Mouse (Mus musculus): ENCODE data around the gene Gm9817. TPM values are rescaled to one million over a fixed set of nuclear protein-coding genes. Genes with fewer than 3 reads are reported as not detected.

Gm9817 gene
- polyA plus RNA-seq, 1 experiment from 2014 or later = 0.23 TPM

DNA sequence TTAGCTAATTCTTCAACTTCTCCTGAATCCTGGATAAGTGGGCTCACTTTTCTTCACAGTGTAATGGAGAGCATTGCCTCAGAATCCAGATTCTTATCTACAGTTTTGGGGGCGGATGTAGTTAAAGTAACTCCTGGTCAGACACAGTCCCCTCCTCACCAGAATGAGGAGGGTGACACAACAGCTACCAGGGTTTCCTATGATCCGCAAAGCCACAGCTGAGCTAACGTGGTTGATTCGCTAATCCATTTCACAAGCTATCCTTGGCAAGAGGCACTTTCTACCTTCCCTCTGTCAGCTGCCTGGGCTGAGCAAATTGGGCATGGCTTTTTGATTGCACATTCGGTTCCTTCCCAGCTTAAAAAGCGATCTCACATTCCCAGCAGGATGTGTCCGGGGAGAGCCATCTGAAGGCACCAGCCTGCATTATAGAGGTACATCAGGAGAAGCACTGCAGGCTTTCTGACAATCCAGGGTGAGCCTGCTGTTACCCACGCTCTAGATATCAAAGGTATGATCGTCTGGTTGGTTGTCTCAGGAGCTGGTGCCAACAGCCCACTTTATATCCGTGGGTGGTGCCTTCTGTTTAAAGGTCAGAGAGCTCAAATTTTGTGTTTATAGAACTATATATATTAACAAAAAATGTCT, 21.2 kb downstream of the Gm9817 start:
- no peak for ATAC-seq
- no peaks in the 10 kb centered on the region for H3K9me3 ChIP-seq (ENCODE audit: control insufficient read depth)
- no peak overlapping the region for H3K4me3 ChIP-seq (ENCODE audit: low read depth, low read length)
- H3K9ac ChIP-seq (ENCODE audit: low read depth, low read length) = no peak overlapping the region
- no peaks in the 10 kb centered on the region for H3K36me3 ChIP-seq (ENCODE audit: control insufficient read depth, insufficient read depth)
- no peak overlapping the region for H3K4me2 ChIP-seq (replicated peaks; ENCODE audit: low read depth)
- H3K27ac ChIP-seq (ENCODE audit: low read depth, low read length) = no peak overlapping the region
- H3K27me3 ChIP-seq (replicated peaks; ENCODE audit: control insufficient read depth, insufficient read depth, low read length) = no peaks in the 10 kb centered on the region
- no peak for TF ChIP-seq CTCF (IDR thresholded peaks at IDR 0.05; ENCODE audit: low read depth)
- WGBS = 78% methylated on average over 10 of the region's 10 CpGs
- no peaks in the 10 kb centered on the region for H3K4me1 ChIP-seq (replicated peaks; ENCODE audit: control insufficient read depth, insufficient read depth, low read length)

DNA sequence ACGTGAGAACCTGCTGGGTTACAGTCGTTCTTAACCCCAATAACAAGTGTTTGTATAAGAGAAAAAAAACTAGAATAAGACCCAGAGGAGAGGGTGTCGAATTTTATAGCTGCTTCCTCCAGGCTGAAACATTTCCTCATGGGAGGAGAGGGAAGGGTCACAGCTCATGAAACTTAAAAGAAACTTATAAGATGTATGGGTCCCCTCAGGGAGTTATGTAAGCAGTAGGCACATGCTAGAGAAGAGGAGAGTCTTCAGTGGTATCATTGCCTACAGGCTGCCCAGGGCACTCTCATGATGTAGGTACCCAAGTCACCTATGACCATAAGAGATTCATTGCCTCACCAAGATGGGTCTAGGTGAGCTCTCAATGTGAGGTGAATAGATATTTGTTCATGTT, 28.0 kb downstream of the Gm9817 start:
- Histone ChIP-seq H3K9ac (ENCODE audit: low read depth, low read length) (no peak overlapping the region), H3K27me3 (replicated peaks; ENCODE audit: control insufficient read depth, insufficient read depth, low read length) (no peaks in the 10 kb centered on the region), H3K4me3 (ENCODE audit: low read depth, low read length) (no peak overlapping the region), H3K9me3 (ENCODE audit: control insufficient read depth) (no peaks in the 10 kb centered on the region), H3K4me2 (replicated peaks; ENCODE audit: low read depth) (no peak overlapping the region), H3K36me3 (ENCODE audit: control insufficient read depth, insufficient read depth) (no peaks in the 10 kb centered on the region), H3K4me1 (replicated peaks; ENCODE audit: control insufficient read depth, insufficient read depth, low read length) (no peaks in the 10 kb centered on the region), H3K27ac (ENCODE audit: low read depth, low read length) (no peak overlapping the region)
- WGBS = 44% methylated on average over 3 of the region's 3 CpGs
- no peak for TF ChIP-seq CTCF (IDR thresholded peaks at IDR 0.05; ENCODE audit: low read depth)
- ATAC-seq = no peak

DNA sequence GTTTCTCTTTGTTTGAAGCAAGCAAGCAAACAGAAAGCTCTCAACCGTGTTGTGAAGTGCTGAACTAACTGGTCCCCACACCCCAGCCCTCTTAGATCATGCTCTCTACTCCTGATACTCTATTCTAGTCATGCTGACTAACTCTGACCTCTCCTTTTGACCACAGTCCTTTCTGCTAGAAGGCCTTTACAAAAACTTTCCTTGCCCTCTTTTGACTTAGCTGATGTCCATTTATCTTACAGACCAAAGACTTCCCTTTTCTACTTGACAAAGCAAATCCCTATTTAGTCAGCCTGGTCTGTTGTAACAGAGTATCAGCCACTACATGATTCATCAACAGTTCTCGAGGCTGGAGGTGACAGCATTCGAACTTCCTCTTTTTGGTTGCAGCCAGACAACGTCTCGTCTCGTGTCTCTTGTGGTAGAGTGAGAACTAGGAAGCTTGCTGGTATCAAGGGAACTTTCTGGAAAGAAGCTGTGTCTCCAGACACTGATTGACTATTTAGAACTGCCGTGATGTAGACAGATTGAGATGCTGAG, 30.4 kb downstream of the Gm9817 start:
- no peaks in the 10 kb centered on the region for H3K4me1 ChIP-seq (replicated peaks; ENCODE audit: control insufficient read depth, insufficient read depth, low read length)
- no peaks in the 10 kb centered on the region for H3K36me3 ChIP-seq (ENCODE audit: control insufficient read depth, insufficient read depth)
- WGBS = 69% methylated on average over 7 of the region's 7 CpGs
- H3K27ac ChIP-seq (ENCODE audit: low read depth, low read length) = no peak overlapping the region
- H3K9me3 ChIP-seq (ENCODE audit: control insufficient read depth) = no peaks in the 10 kb centered on the region
- H3K9ac ChIP-seq (ENCODE audit: low read depth, low read length) = no peak overlapping the region
- TF ChIP-seq CTCF (IDR thresholded peaks at IDR 0.05; ENCODE audit: low read depth) = no peak
- no peak overlapping the region for H3K4me3 ChIP-seq (ENCODE audit: low read depth, low read length)
- no peaks in the 10 kb centered on the region for H3K27me3 ChIP-seq (replicated peaks; ENCODE audit: control insufficient read depth, insufficient read depth, low read length)
- ATAC-seq = no peak
- no peak overlapping the region for H3K4me2 ChIP-seq (replicated peaks; ENCODE audit: low read depth)

DNA sequence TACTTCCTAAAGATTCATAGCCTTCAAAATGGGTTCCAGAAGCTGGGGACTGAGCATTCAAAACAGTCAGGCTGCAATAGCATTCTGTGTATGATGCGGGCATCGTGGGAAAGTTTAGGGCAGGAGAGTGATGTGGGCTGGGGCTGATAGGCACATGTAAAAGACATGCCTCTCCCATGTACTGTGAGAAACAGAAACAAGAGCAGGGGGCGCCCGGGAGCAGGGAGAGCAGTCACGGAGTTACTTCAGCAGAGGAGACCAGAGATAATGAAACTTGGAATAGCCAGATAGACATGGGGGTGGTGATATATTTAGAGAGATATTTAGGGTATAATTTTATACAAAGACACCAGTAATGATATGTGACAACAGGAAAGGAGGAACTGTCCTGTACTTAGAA, 39.9 kb downstream of the Gm9817 start:
- Histone ChIP-seq H3K9ac (ENCODE audit: low read depth, low read length) (no peak overlapping the region), H3K9me3 (ENCODE audit: control insufficient read depth) (no peaks in the 10 kb centered on the region), H3K4me3 (ENCODE audit: low read depth, low read length) (no peak overlapping the region), H3K4me1 (replicated peaks; ENCODE audit: control insufficient read depth, insufficient read depth, low read length) (no peaks in the 10 kb centered on the region), H3K36me3 (ENCODE audit: control insufficient read depth, insufficient read depth) (no peaks in the 10 kb centered on the region), H3K4me2 (replicated peaks; ENCODE audit: low read depth) (no peak overlapping the region), H3K27me3 (replicated peaks; ENCODE audit: control insufficient read depth, insufficient read depth, low read length) (no peaks in the 10 kb centered on the region), H3K27ac (ENCODE audit: low read depth, low read length) (no peak overlapping the region)
- ATAC-seq = no peak
- WGBS = 88% methylated on average over 5 of the region's 5 CpGs
- no peak for TF ChIP-seq CTCF (IDR thresholded peaks at IDR 0.05; ENCODE audit: low read depth)

DNA sequence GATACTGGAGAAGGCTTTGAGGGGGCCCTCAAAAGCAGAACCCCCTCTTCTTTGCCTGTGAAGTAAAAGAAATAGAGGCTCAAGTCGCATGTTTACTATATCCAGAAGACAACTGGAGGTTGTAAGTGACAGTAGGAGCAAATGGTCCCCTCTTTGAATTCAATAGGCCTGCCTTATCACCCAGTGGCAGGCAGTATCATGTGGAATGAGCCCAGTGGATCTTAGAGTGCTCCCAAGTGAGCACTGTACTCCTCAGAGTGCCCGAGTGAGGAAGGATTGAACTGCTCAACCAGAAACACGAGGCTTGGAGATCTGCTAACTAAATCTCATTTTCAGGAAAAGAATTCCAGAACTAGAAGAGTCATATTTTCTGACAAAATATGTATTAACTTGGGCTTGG, 40.3 kb downstream of the Gm9817 start:
- no peaks in the 10 kb centered on the region for H3K36me3 ChIP-seq (ENCODE audit: control insufficient read depth, insufficient read depth)
- no peaks in the 10 kb centered on the region for H3K4me1 ChIP-seq (replicated peaks; ENCODE audit: control insufficient read depth, insufficient read depth, low read length)
- no peaks in the 10 kb centered on the region for H3K9me3 ChIP-seq (ENCODE audit: control insufficient read depth)
- no peak overlapping the region for H3K9ac ChIP-seq (ENCODE audit: low read depth, low read length)
- no peak for TF ChIP-seq CTCF (IDR thresholded peaks at IDR 0.05; ENCODE audit: low read depth)
- no peak overlapping the region for H3K27ac ChIP-seq (ENCODE audit: low read depth, low read length)
- WGBS = 71% methylated on average over 3 of the region's 3 CpGs
- no peak overlapping the region for H3K4me2 ChIP-seq (replicated peaks; ENCODE audit: low read depth)
- H3K27me3 ChIP-seq (replicated peaks; ENCODE audit: control insufficient read depth, insufficient read depth, low read length) = no peaks in the 10 kb centered on the region
- ATAC-seq = no peak
- H3K4me3 ChIP-seq (ENCODE audit: low read depth, low read length) = no peak overlapping the region

Other genes with a start within 250 kb of the Gm9817 start
- 65.2 and 69.7 TPM in 2 replicates for gene Dtnbp1, start 76.5 kb upstream of the Gm9817 start, polyA plus RNA-seq (2015; fragmentation: Nextera tagmentation; extraction: Ambion mirVana)

All from intestine, postnatal 0 days (tissue).